Mouse (Mus musculus): ENCODE results near the gene Gipc2. TPM values are rescaled to one million over a fixed set of nuclear protein-coding genes. Genes with fewer than 3 reads are reported as not detected.
A peak's percentile ranks its signal among the peaks of the same experiment; 100 is the strongest.

Gipc2 gene
- polyA plus RNA-seq, 1 experiment from 2014 or later, result 2.6 TPM

- peak; percentile 10 for DNase-seq (ENCODE audit: low spot score)
- WGBS, result 28% methylated on average over 13 of the region's 13 CpGs
- no peaks in the 10 kb centered on the region for H3K9me3 ChIP-seq
- peak overlapping the region; percentile 28 for H3K4me3 ChIP-seq
- peaks cover 6% of the 10 kb centered on the region; the same call in 1 of the 2 replicates for H3K4me1 ChIP-seq (replicated peaks)
- H3K27me3 ChIP-seq (ENCODE audit: insufficient read depth, poor library complexity, severe bottlenecking), result no peaks in the 10 kb centered on the region
- H3K36me3 ChIP-seq, result no peaks in the 10 kb centered on the region
- no peak overlapping the region for H3K27ac ChIP-seq
Observed at GRCm38 (mm10) chr3:152066696-152067095, 99.3 kb downstream of the Gipc2 start.

DNA sequence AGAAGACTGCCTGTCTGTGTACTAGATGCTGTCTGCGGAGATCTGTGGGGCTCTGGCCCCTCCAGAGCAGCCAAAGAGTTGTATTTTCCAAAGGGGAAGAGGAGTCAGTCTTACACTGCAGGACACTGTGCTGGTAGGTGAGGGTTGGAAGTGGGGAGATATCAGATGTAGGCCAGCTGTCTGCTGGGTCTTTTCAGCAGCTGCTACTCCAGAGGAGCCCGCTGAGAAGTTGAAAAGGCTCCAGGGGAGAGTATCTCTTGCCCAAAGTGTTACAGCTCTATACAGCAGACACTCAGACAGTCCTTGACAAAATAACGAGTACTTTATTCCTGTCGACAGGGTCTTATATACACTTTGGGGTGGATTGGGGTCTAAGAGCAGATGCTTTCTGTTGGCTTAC lies 100.2 kb downstream of the Gipc2 start:
- WGBS, result 62% methylated on average over 4 of the region's 4 CpGs

DNA sequence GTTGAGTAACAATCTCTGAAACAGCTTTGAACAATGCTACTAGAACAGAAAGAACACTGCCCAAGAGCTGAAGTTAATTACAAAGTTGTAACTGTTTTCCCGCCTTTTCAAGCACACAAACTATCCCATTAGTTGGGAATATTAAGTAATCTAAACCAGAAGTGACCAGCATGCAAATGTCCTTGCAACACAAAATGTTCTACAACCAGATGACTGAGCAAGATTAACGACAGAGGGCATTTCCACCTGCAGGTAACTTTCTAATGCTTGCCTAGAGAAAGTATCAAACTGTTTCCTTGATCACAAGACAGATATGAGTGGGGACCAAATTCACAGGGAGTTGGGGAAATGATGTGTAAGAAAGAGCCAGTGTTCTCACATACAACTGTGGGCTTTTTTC lies 101.9 kb downstream of the Gipc2 start:
- H3K27ac ChIP-seq, result no peak overlapping the region
- 84% methylated on average over 2 of the region's 2 CpGs for WGBS
- no peak for DNase-seq (ENCODE audit: low spot score)
- peaks cover 6% of the 10 kb centered on the region; the same call in 1 of the 2 replicates for H3K4me1 ChIP-seq (replicated peaks)
- H3K4me3 ChIP-seq, result no peak overlapping the region
- H3K9me3 ChIP-seq, result no peaks in the 10 kb centered on the region
- no peaks in the 10 kb centered on the region for H3K36me3 ChIP-seq
- H3K27me3 ChIP-seq (ENCODE audit: insufficient read depth, poor library complexity, severe bottlenecking), result no peaks in the 10 kb centered on the region

More for the DNA sequence above, 100.2 kb downstream of the Gipc2 start:
- peaks cover 6% of the 10 kb centered on the region; the same call in 1 of the 2 replicates for H3K4me1 ChIP-seq (replicated peaks)
- H3K4me3 ChIP-seq, result no peak overlapping the region
- no peak for DNase-seq (ENCODE audit: low spot score)
- H3K27ac ChIP-seq, result no peak overlapping the region
- no peaks in the 10 kb centered on the region for H3K27me3 ChIP-seq (ENCODE audit: insufficient read depth, poor library complexity, severe bottlenecking)
- no peaks in the 10 kb centered on the region for H3K9me3 ChIP-seq
- no peaks in the 10 kb centered on the region for H3K36me3 ChIP-seq

GRCm38 (mm10) chr3:152062806-152063205 lies 103.2 kb downstream of the Gipc2 start:
- Histone ChIP-seq H3K36me3 (no peaks in the 10 kb centered on the region), H3K27ac (no peak overlapping the region), H3K4me3 (no peak overlapping the region), H3K9me3 (no peaks in the 10 kb centered on the region), H3K27me3 (ENCODE audit: insufficient read depth, poor library complexity, severe bottlenecking) (no peaks in the 10 kb centered on the region), H3K4me1 (replicated peaks) (peaks cover 6% of the 10 kb centered on the region; the same call in 1 of the 2 replicates)
- 62% methylated on average over 3 of the region's 3 CpGs for WGBS
- DNase-seq (ENCODE audit: low spot score), result no peak

DNA sequence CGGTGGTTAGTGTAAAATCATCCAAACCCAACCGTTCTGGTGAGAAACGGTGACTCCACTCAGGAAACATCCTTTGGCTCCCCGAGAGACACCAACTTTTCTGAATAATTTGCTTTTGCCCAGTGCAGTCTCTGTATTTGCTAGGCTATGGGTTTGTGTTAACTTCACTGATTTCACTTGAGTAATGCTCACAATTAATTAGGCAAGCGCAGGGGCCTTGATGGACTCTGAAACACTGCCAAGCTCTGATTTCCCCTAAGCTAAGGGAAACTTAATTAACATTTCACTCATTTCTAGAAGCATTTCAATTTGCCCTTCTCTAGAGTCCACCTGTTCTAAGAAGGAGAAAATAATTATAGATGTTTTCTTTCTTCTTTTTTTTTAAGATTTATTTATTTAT lies 104.9 kb downstream of the Gipc2 start:
- WGBS, result 96% methylated on average over 5 of the region's 5 CpGs

GRCm38 (mm10) chr3:152058235-152058634 lies 107.8 kb downstream of the Gipc2 start:
- DNase-seq (ENCODE audit: low spot score), result no peak
- H3K9me3 ChIP-seq, result no peaks in the 10 kb centered on the region
- WGBS, result 78% methylated on average over 2 of the region's 2 CpGs
- no peaks in the 10 kb centered on the region for H3K4me1 ChIP-seq (replicated peaks)
- H3K27me3 ChIP-seq (ENCODE audit: insufficient read depth, poor library complexity, severe bottlenecking), result no peaks in the 10 kb centered on the region
- no peaks in the 10 kb centered on the region for H3K36me3 ChIP-seq
- no peak overlapping the region for H3K4me3 ChIP-seq
- H3K27ac ChIP-seq, result no peak overlapping the region

More for the DNA sequence above, 104.9 kb downstream of the Gipc2 start:
- H3K4me1 ChIP-seq (replicated peaks), result no peaks in the 10 kb centered on the region; the same call in 1 of the 2 replicates
- H3K9me3 ChIP-seq, result no peaks in the 10 kb centered on the region
- no peak overlapping the region for H3K4me3 ChIP-seq
- DNase-seq (ENCODE audit: low spot score), result no peak
- no peaks in the 10 kb centered on the region for H3K36me3 ChIP-seq
- H3K27ac ChIP-seq, result no peak overlapping the region
- H3K27me3 ChIP-seq (ENCODE audit: insufficient read depth, poor library complexity, severe bottlenecking), result no peaks in the 10 kb centered on the region

DNA sequence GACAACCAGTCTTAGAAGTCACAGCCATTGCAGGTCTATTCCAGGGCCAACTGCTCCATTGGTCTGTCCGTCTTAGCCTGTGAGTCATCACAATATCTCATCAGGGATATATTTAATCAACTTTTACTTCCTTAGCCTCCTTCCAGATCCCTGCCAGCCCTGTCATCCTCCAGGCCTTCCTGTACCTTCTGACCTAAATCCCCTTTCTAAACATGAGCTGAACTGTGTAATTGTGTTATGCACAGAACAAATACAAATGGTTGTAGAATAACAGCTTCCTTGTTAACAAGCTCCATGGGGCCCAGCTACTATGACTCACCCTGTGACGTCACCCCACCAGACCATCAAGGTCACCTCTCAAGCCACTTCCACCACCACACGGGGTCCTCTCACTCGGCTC lies 111.8 kb downstream of the Gipc2 start:
- no peak overlapping the region for H3K27ac ChIP-seq
- no peaks in the 10 kb centered on the region for H3K27me3 ChIP-seq (ENCODE audit: insufficient read depth, poor library complexity, severe bottlenecking)
- no peak overlapping the region for H3K4me3 ChIP-seq
- H3K36me3 ChIP-seq, result no peaks in the 10 kb centered on the region
- H3K9me3 ChIP-seq, result no peaks in the 10 kb centered on the region
- WGBS, result 70% methylated on average over 4 of the region's 4 CpGs
- no peaks in the 10 kb centered on the region for H3K4me1 ChIP-seq (replicated peaks)
- DNase-seq (ENCODE audit: low spot score), result no peak

DNA sequence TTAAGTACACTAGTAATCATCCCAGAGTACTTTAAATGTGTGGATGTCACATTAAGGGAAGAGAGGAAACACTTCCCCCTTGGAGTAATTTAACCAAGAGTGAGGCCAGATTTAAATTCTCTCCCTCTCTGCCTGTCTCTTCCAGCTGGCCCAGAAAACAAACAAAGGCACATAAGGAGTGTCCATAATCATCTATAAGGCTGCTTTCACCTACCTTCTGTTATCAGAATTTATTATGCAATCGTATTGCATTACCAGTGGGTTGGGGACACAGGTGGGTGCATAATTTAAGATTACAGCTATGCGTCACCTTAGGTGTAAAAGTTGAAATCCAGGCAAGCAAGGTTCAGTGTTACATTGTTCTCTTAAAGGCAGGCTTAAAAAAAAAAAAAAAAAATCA lies 114.1 kb downstream of the Gipc2 start:
- no peak for DNase-seq (ENCODE audit: low spot score)
- no peaks in the 10 kb centered on the region for H3K4me1 ChIP-seq (replicated peaks)
- 89% methylated on average over 2 of the region's 2 CpGs for WGBS
- H3K27ac ChIP-seq, result no peak overlapping the region
- H3K9me3 ChIP-seq, result no peaks in the 10 kb centered on the region
- no peak overlapping the region for H3K4me3 ChIP-seq
- H3K36me3 ChIP-seq, result no peaks in the 10 kb centered on the region
- no peaks in the 10 kb centered on the region for H3K27me3 ChIP-seq (ENCODE audit: insufficient read depth, poor library complexity, severe bottlenecking)

GRCm38 (mm10) chr3:152047914-152048313 lies 118.1 kb downstream of the Gipc2 start:
- DNase-seq (ENCODE audit: low spot score), result no peak
- no peaks in the 10 kb centered on the region for H3K27me3 ChIP-seq (ENCODE audit: insufficient read depth, poor library complexity, severe bottlenecking)
- no peak overlapping the region for H3K27ac ChIP-seq
- H3K4me1 ChIP-seq (replicated peaks), result no peaks in the 10 kb centered on the region
- no peak overlapping the region for H3K4me3 ChIP-seq
- no peaks in the 10 kb centered on the region for H3K36me3 ChIP-seq
- H3K9me3 ChIP-seq, result no peaks in the 10 kb centered on the region

DNA sequence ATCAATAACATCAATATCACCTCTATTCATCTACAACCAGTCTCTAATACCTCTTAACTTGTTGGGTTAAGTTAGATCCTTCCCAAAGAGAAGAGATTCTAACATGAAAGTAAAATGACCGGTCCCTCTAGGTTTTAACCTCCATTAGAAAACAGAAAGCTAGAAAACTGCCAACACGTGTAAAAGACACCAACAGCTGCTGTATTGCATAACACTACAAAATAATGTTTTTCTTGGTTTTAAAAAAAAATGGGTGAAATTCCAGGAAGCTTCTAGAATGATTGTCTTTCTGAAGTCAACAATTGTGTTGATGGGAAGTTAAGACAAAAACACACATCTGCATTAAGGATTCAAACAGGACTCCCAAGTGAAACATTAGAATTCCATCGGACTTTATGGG lies 119.1 kb downstream of the Gipc2 start:
- WGBS, result 90% methylated on average over 3 of the region's 3 CpGs

More for the DNA sequence above, 119.1 kb downstream of the Gipc2 start:
- Histone ChIP-seq H3K36me3 (no peaks in the 10 kb centered on the region), H3K9me3 (no peaks in the 10 kb centered on the region), H3K27me3 (ENCODE audit: insufficient read depth, poor library complexity, severe bottlenecking) (no peaks in the 10 kb centered on the region), H3K4me3 (no peak overlapping the region), H3K4me1 (replicated peaks) (no peaks in the 10 kb centered on the region), H3K27ac (no peak overlapping the region)
- no peak for DNase-seq (ENCODE audit: low spot score)

Other genes with a start within 250 kb of the Gipc2 start
- gene Dnajb4, start 44.1 kb upstream of the Gipc2 start, polyA plus RNA-seq (2016; fragmentation: Nextera tagmentation; extraction: Ambion mirVana), result 19.9 and 21.2 TPM in 2 replicates
- 321 and 408 TPM in 2 replicates for gene Fubp1, start 44.2 kb upstream of the Gipc2 start, polyA plus RNA-seq (2016; fragmentation: Nextera tagmentation; extraction: Ambion mirVana)
- gene Nexn, start 100.1 kb upstream of the Gipc2 start, polyA plus RNA-seq (2016; fragmentation: Nextera tagmentation; extraction: Ambion mirVana), result 2.8 and 5.2 TPM in 2 replicates
- gene Miga1, start 174.2 kb upstream of the Gipc2 start, polyA plus RNA-seq (2016; fragmentation: Nextera tagmentation; extraction: Ambion mirVana), result 16.4 and 16.9 TPM in 2 replicates
- 49.5 and 53.8 TPM in 2 replicates for gene Usp33, start 180.2 kb upstream of the Gipc2 start, polyA plus RNA-seq (2016; fragmentation: Nextera tagmentation; extraction: Ambion mirVana)
- gene Zzz3, start 229.2 kb upstream of the Gipc2 start, polyA plus RNA-seq (2016; fragmentation: Nextera tagmentation; extraction: Ambion mirVana), result 41.3 and 54.3 TPM in 2 replicates

Measured in hindbrain, embryonic 10.5 days (tissue).